Comparison of ENCODE assay signal across 25 mouse cellular contexts in the genomic region with DNA sequence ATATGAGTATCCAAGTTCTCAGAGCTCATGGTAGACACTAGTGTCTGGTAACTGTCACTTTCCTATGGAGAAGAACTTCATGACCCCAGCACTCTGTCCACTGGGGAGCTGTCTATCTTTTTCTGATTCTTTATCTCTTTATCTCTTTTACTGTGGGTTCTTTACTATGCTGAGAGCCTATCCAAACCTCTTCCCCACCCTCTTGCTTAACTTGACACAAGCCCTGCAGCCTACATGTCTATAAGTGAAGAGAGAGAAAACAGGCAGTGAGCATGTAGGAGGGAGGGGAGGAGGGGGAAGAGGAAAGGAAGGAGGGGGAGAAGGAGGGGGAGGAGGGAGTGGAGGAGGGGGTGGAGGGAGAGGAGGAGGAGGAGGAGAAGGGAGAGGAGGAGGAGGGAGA.
DNase-seq lines count a peak whose midpoint lies in the region; ATAC-seq and TF ChIP-seq lines count a peak whose summit lies in the region.
"Had no signal": no experiment of that assay in that cellular context is flagged by ENCODE, and none has a peak within 500 bp of the region (broad histone marks: within the 10 kb centered on the region; RNA-seq: fewer than 3 reads in every experiment).

No protein-coding gene starts in this region.

- peak; percentile 13 for DNase-seq in heart, adult 11 months
- no peak for DNase-seq in heart, postnatal 25 days (ENCODE audit: low spot score)
- no peak for DNase-seq in lung, postnatal 4 days
- DNase-seq in stomach, postnatal 0 days (ENCODE audit: low spot score) = no peak
- DNase-seq: adrenal gland, adult 2 months; adrenal gland, postnatal 14 days; cerebellum, adult 11 months; cerebellum, adult 2 months; cerebellum, adult 9-11 months; cerebellum, postnatal 25 days; forebrain, postnatal 0 days; gastrocnemius, adult 2 months; gastrocnemius, postnatal 14 days; heart, postnatal 4 days had no signal

- TF ChIP-seq CTCF in stomach, postnatal 0 days (IDR thresholded peaks at IDR 0.05; ENCODE audit: low read depth) = no peak

- no peak overlapping the region for H3K4me2 ChIP-seq in lung, embryonic 15.5 days
- H3K4me2 ChIP-seq in stomach, embryonic 15.5 days = no peak overlapping the region
- H3K4me2 ChIP-seq in stomach, postnatal 0 days (replicated peaks; ENCODE audit: low read depth) = no peak overlapping the region
- H3K4me2 ChIP-seq: embryonic facial prominence, embryonic 12.5 days; embryonic facial prominence, embryonic 15.5 days; heart, embryonic 12.5 days; heart, embryonic 15.5 days; hindbrain, embryonic 14.5 days had no signal

- H3K4me3 ChIP-seq in lung, embryonic 15.5 days = no peak overlapping the region
- no peak overlapping the region for H3K4me3 ChIP-seq in stomach, embryonic 15.5 days (replicated peaks)
- no peak overlapping the region for H3K4me3 ChIP-seq in stomach, postnatal 0 days (ENCODE audit: low read depth, low read length)
- H3K4me3 ChIP-seq: embryonic facial prominence, embryonic 12.5 days; embryonic facial prominence, embryonic 15.5 days; gastrocnemius, adult 2 months; heart, embryonic 12.5 days; heart, embryonic 15.5 days had no signal

- no peak overlapping the region for H3K9ac ChIP-seq in lung, embryonic 15.5 days
- H3K9ac ChIP-seq in stomach, embryonic 15.5 days = no peak overlapping the region
- H3K9ac ChIP-seq in stomach, postnatal 0 days (ENCODE audit: low read length) = no peak overlapping the region
- H3K9ac ChIP-seq: embryonic facial prominence, embryonic 12.5 days; embryonic facial prominence, embryonic 15.5 days; forebrain, postnatal 0 days; heart, embryonic 12.5 days; heart, embryonic 15.5 days; hindbrain, embryonic 14.5 days had no signal

- H3K4me1 ChIP-seq in lung, embryonic 15.5 days = peaks cover 12% of the 10 kb centered on the region
- H3K4me1 ChIP-seq in stomach, embryonic 15.5 days = no peaks in the 10 kb centered on the region
- no peaks in the 10 kb centered on the region for H3K4me1 ChIP-seq in stomach, postnatal 0 days (replicated peaks; ENCODE audit: control insufficient read depth, insufficient read depth)
- H3K4me1 ChIP-seq: embryonic facial prominence, embryonic 12.5 days; embryonic facial prominence, embryonic 15.5 days; heart, embryonic 12.5 days; heart, embryonic 15.5 days had no signal

- no peak for TF ChIP-seq EP300 in stomach, postnatal 0 days (optimal IDR thresholded peaks at IDR 0.05)

- H3K27ac ChIP-seq in lung, embryonic 15.5 days = peak overlapping the region; percentile 37; the same call in 1 of the 2 replicates
- no peak overlapping the region for H3K27ac ChIP-seq in stomach, embryonic 15.5 days
- H3K27ac ChIP-seq in stomach, postnatal 0 days (replicated peaks) = no peak overlapping the region
- H3K27ac ChIP-seq: embryonic facial prominence, embryonic 12.5 days; embryonic facial prominence, embryonic 15.5 days; gastrocnemius, adult 2 months; heart, embryonic 15.5 days; hindbrain, embryonic 14.5 days; hindbrain, postnatal 0 days had no signal

- ATAC-seq in lung, embryonic 15.5 days (ENCODE audit: borderline replicate concordance, extremely low read depth, low FRiP score, low TSS enrichment) = peak; percentile 64; the same call in 1 of the 2 replicates
- peak; percentile 31; the same call in 1 of the 2 replicates for ATAC-seq in stomach, embryonic 15.5 days (ENCODE audit: insufficient read depth, low FRiP score, low read depth)
- ATAC-seq in stomach, postnatal 0 days (ENCODE audit: low FRiP score, low TSS enrichment) = no peak
- ATAC-seq: forebrain, embryonic 14.5 days; forebrain, postnatal 0 days; hindbrain, postnatal 0 days had no signal

- H3K36me3 ChIP-seq in lung, embryonic 15.5 days = no peaks in the 10 kb centered on the region
- no peaks in the 10 kb centered on the region for H3K36me3 ChIP-seq in stomach, embryonic 15.5 days
- H3K36me3 ChIP-seq in stomach, postnatal 0 days (ENCODE audit: control insufficient read depth, insufficient read depth, low read length) = no peaks in the 10 kb centered on the region
- H3K36me3 ChIP-seq: embryonic facial prominence, embryonic 12.5 days; embryonic facial prominence, embryonic 15.5 days; G1E; heart, embryonic 12.5 days; heart, embryonic 15.5 days had no signal

- intact Hi-C loops in heart, postnatal 25 days (cut with DNase I) = no loop called here

- no peaks in the 10 kb centered on the region for H3K9me3 ChIP-seq in lung, embryonic 15.5 days
- no peaks in the 10 kb centered on the region for H3K9me3 ChIP-seq in stomach, embryonic 15.5 days
- no peaks in the 10 kb centered on the region for H3K9me3 ChIP-seq in stomach, postnatal 0 days (ENCODE audit: control insufficient read depth, low read length)
- H3K9me3 ChIP-seq: embryonic facial prominence, embryonic 15.5 days; heart, embryonic 12.5 days; heart, embryonic 15.5 days had no signal

- no peaks in the 10 kb centered on the region for H3K27me3 ChIP-seq in lung, embryonic 15.5 days
- no peaks in the 10 kb centered on the region for H3K27me3 ChIP-seq in stomach, embryonic 15.5 days (replicated peaks)
- H3K27me3 ChIP-seq in stomach, postnatal 0 days (ENCODE audit: control insufficient read depth, insufficient read depth, low read length) = no peaks in the 10 kb centered on the region
- H3K27me3 ChIP-seq: CH12.LX; embryonic facial prominence, embryonic 12.5 days; embryonic facial prominence, embryonic 15.5 days; heart, embryonic 12.5 days; heart, embryonic 15.5 days had no signal
